Mouse (Mus musculus): ENCODE measurements around the gene Zg16. TPM values are rescaled to one million over a fixed set of nuclear protein-coding genes. Genes with fewer than 3 reads are reported as not detected.

Gene Zg16
- polyA plus RNA-seq, 1 experiment from 2014 or later, result not detected

DNA sequence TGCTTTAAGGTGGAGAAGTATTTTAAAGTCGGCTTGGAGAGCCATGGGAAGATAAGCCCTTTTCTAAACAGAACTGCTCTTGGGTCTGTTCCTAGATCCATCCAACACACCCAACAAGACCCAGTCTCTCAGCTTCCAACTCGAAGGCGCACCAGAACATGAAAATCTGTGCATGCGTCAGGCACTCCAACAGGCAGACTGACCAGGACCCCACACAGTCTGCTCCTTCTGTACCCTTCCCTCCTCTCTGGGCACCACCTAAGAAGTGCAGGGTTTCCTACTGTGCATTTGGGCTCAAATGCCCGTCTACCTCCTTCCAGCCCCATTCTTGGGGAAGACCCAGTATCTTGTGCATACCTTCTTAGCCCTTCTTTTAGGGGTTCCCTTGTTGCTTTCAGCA lies 66.6 kb downstream of the Zg16 start:
- Histone ChIP-seq H3K27me3 (ENCODE audit: insufficient read depth, poor library complexity, severe bottlenecking) (no peaks in the 10 kb centered on the region), H3K36me3 (peaks cover 33% of the 10 kb centered on the region), H3K27ac (peak overlapping the region; percentile 86), H3K4me1 (peaks cover 88% of the 10 kb centered on the region), H3K9me3 (no peaks in the 10 kb centered on the region), H3K4me3 (peak overlapping the region; percentile 65)
- DNase-seq (ENCODE audit: low spot score), result no peak
- WGBS, result 54% methylated on average over 5 of the region's 5 CpGs

DNA sequence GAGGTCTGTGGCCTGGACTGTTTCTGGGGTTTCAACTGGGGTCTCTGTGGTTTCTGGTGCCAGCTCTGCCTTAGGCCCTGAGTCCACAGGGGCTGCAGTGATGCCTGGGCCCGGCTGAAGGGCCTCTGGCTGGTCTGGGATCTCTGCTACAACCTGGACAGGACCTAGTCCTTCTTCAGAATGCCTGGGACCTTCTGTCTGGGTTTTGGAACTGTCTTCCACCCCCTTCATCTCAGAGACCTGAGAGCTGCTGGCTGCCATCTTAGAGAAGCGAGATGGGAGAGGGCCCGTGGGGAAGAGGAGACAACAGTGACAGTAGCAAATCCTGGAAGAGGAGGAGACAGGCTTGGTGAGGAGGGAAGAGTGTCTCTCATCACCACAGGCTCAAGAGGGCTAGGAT lies 67.1 kb downstream of the Zg16 start:
- H3K27me3 ChIP-seq (ENCODE audit: insufficient read depth, poor library complexity, severe bottlenecking), result no peaks in the 10 kb centered on the region
- 0 out of 2 replicates have a peak overlapping the region, but pooled peaks have one; percentile 62 for H3K27ac ChIP-seq
- DNase-seq (ENCODE audit: low spot score), result no peak
- no peaks in the 10 kb centered on the region for H3K9me3 ChIP-seq
- peaks cover 91% of the 10 kb centered on the region for H3K4me1 ChIP-seq
- peak overlapping the region; percentile 65; the same call in 1 of the 2 replicates for H3K4me3 ChIP-seq
- H3K36me3 ChIP-seq, result peaks cover 38% of the 10 kb centered on the region
- WGBS, result 66% methylated on average over 3 of the region's 3 CpGs

DNA sequence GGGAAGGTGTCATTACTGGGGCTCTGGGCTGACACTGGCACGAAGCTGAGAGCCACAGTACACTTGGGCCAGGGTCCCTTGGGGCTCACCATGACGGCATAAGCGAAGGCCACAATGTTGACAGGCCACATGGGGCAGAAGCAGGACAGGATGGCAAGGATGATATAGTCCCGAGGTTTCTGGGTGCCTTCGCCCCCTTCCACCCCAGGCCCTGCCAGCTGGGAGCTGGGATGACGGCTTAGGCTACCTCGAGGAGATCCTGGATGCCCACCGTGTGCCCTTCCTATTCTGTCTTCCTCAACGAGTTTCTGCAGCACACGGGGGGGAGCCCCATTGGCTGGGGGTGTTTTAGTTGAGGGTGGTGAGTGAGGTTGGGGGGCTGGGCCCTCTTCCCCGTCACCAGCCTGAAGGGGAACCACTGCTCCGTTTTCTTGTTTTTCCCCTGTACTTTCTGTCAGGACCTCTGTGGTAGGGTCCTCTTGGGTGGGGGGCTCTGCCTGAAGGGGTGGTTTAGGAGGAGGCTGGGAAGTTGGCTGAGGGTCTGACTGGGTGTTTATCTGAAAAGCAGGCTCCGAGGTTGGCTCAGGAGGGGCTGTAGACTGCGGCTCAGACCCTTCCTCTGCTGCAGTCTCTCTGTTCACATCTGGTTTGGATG lies 67.7 kb downstream of the Zg16 start:
- Histone ChIP-seq H3K36me3 (peaks cover 38% of the 10 kb centered on the region), H3K4me1 (peaks cover 91% of the 10 kb centered on the region), H3K27me3 (ENCODE audit: insufficient read depth, poor library complexity, severe bottlenecking) (no peaks in the 10 kb centered on the region), H3K4me3 (0 out of 2 replicates have a peak overlapping the region, but pooled peaks have one; percentile 65), H3K9me3 (no peaks in the 10 kb centered on the region), H3K27ac (0 out of 2 replicates have a peak overlapping the region, but pooled peaks have one; percentile 62)
- WGBS, result 75% methylated on average over 14 of the region's 14 CpGs
- no peak for DNase-seq (ENCODE audit: low spot score)

DNA sequence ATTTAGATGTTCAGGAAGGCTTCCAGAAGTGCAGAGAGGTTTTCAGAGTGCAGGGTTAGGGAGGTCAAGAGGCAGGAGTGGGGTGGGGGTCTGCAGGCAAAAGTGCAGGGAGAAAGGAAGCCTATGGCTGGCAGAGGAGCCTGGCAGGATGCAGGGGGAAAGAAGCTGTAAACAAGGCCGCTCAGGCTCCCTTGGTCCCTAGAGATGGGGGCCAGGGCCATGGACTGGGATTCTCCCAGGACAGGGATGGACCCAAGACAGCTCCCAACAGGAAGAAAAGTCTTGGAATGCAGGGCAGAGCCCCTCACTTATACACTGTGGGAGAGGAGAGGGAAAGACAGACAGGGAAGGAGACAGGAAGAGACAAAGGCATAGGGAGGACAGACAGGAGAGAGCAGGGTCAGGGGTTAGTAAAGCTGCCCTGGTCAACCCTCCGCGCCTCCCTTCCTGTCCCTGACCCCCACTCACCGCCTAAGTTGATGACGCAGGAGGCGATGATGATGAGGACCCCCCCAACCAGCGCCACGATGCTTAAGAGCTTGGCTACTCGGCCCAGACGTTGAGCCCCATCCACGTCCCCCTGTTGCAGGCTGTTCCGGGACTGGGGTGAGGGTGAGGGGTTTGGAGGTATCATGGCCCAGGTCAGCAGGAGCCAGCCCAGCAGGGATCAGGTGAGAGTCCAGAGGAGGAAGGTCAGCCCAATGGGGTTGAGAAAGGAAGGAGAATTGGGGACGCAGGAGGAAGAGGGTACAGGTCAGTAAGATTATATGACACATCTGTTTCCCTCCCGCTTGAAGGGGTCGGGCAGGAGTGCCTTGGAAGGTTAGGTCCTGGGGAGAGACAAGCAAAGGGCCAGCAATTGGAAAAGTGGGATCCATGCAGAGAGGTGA lies 68.5 kb downstream of the Zg16 start:
- Histone ChIP-seq H3K27ac (peak overlapping the region; percentile 99), H3K36me3 (peaks cover 37% of the 10 kb centered on the region), H3K27me3 (ENCODE audit: insufficient read depth, poor library complexity, severe bottlenecking) (no peaks in the 10 kb centered on the region), H3K9me3 (no peaks in the 10 kb centered on the region), H3K4me1 (peaks cover 90% of the 10 kb centered on the region), H3K4me3 (peak overlapping the region; percentile 19)
- WGBS, result 83% methylated on average over 15 of the region's 15 CpGs
- DNase-seq (ENCODE audit: low spot score), result no peak

GRCm38 (mm10) chr7:127017950-127018345 lies 69.2 kb downstream of the Zg16 start:
- H3K27me3 ChIP-seq (ENCODE audit: insufficient read depth, poor library complexity, severe bottlenecking), result no peaks in the 10 kb centered on the region
- no peaks in the 10 kb centered on the region for H3K9me3 ChIP-seq
- no peak for DNase-seq (ENCODE audit: low spot score)
- 46% methylated on average over 6 of the region's 6 CpGs for WGBS
- H3K27ac ChIP-seq, result peak overlapping the region; percentile 99
- H3K36me3 ChIP-seq, result peaks cover 37% of the 10 kb centered on the region
- peaks cover 90% of the 10 kb centered on the region for H3K4me1 ChIP-seq
- peak overlapping the region; percentile 8; the same call in 1 of the 2 replicates for H3K4me3 ChIP-seq

GRCm38 (mm10) chr7:127016971-127017949 lies 69.9 kb downstream of the Zg16 start, which contains the start of gene Pagr1a:
Gene Pagr1a (minus strand): TSS chr7:127017352.
- Histone ChIP-seq H3K4me1 (peaks cover 86% of the 10 kb centered on the region), H3K27me3 (ENCODE audit: insufficient read depth, poor library complexity, severe bottlenecking) (no peaks in the 10 kb centered on the region), H3K4me3 (peak within 1 kb of the TSS; percentile 94), H3K36me3 (peaks cover 36% of the 10 kb centered on the region), H3K9me3 (no peaks in the 10 kb centered on the region), H3K27ac (peak within 1 kb of the TSS; percentile 99)
- DNase-seq (ENCODE audit: low spot score), result peak; percentile 99
- 5% methylated on average over 39 of the region's 39 CpGs for WGBS

GRCm38 (mm10) chr7:127016486-127016938 lies 70.6 kb downstream of the Zg16 start:
- Histone ChIP-seq H3K4me3 (peak overlapping the region; percentile 94), H3K27ac (peak overlapping the region; percentile 99), H3K9me3 (no peaks in the 10 kb centered on the region), H3K4me1 (peaks cover 78% of the 10 kb centered on the region), H3K36me3 (peaks cover 33% of the 10 kb centered on the region), H3K27me3 (ENCODE audit: insufficient read depth, poor library complexity, severe bottlenecking) (no peaks in the 10 kb centered on the region)
- WGBS, result under 1% methylated on average over 22 of the region's 22 CpGs
- peak; percentile 90 for DNase-seq (ENCODE audit: low spot score)

- no peak for DNase-seq (ENCODE audit: low spot score)
- Histone ChIP-seq H3K27ac (peak within 1 kb of the TSS; percentile 99), H3K4me3 (peak within 1 kb of the TSS; percentile 94), H3K36me3 (peaks cover 33% of the 10 kb centered on the region), H3K27me3 (ENCODE audit: insufficient read depth, poor library complexity, severe bottlenecking) (no peaks in the 10 kb centered on the region), H3K9me3 (no peaks in the 10 kb centered on the region), H3K4me1 (peaks cover 76% of the 10 kb centered on the region)
Observed at GRCm38 (mm10) chr7:127016481-127016485, 70.8 kb downstream of the Zg16 start, which contains the start of gene Pagr1b. Gene Pagr1b (minus strand): TSS chr7:127016484.

DNA sequence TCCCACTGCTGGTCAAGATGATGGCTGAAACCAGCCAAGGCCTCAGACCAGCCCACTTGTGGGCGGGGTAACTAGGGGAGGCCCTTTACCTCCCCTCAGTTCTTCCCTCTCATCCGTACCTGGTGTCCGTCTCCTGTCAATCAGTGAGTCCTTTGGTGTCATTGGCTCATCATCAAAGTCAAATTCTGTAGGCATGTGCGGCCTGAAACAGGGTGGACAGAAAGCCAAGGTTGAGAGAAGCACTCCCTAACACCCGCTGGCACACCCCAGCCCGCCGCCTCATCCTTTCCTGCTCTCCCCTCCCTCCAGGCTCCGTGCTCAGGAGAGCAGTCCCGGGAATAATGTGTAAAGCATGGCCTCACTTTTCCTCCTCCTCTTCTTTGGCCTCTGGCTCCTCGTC lies 71.0 kb downstream of the Zg16 start:
- Histone ChIP-seq H3K9me3 (no peaks in the 10 kb centered on the region), H3K4me1 (peaks cover 74% of the 10 kb centered on the region), H3K4me3 (peak overlapping the region; percentile 94), H3K27ac (peak overlapping the region; percentile 99), H3K27me3 (ENCODE audit: insufficient read depth, poor library complexity, severe bottlenecking) (no peaks in the 10 kb centered on the region), H3K36me3 (peaks cover 33% of the 10 kb centered on the region)
- peak; percentile 92 for DNase-seq (ENCODE audit: low spot score)
- WGBS, result 1% methylated on average over 10 of the region's 10 CpGs

- Histone ChIP-seq H3K4me1 (peaks cover 63% of the 10 kb centered on the region), H3K36me3 (peaks cover 33% of the 10 kb centered on the region), H3K9me3 (no peaks in the 10 kb centered on the region), H3K4me3 (peak overlapping the region; percentile 94; the same call in 1 of the 2 replicates), H3K27me3 (ENCODE audit: insufficient read depth, poor library complexity, severe bottlenecking) (no peaks in the 10 kb centered on the region), H3K27ac (0 out of 2 replicates have a peak overlapping the region, but pooled peaks have one; percentile 99)
- 91% methylated on average over 12 of the region's 12 CpGs for WGBS
- DNase-seq (ENCODE audit: low spot score), result no peak
Observed at GRCm38 (mm10) chr7:127014993-127015392, 72.1 kb downstream of the Zg16 start.

- DNase-seq (ENCODE audit: low spot score), result no peak
- H3K4me1 ChIP-seq, result peaks cover 58% of the 10 kb centered on the region
- H3K36me3 ChIP-seq, result peaks cover 33% of the 10 kb centered on the region
- H3K27me3 ChIP-seq (ENCODE audit: insufficient read depth, poor library complexity, severe bottlenecking), result no peaks in the 10 kb centered on the region
- 38% methylated on average over 11 of the region's 11 CpGs for WGBS
- no peaks in the 10 kb centered on the region for H3K9me3 ChIP-seq
- peak within 1 kb of the TSS; percentile 94 for H3K4me3 ChIP-seq
- H3K27ac ChIP-seq, result peak within 1 kb of the TSS; percentile 99
Observed at GRCm38 (mm10) chr7:127014320-127014719, 72.8 kb downstream of the Zg16 start, which contains the start of gene Mvp. Gene Mvp (minus strand): TSS chr7:127014621.

GRCm38 (mm10) chr7:127013385-127013784 lies 73.7 kb downstream of the Zg16 start:
- peaks cover 33% of the 10 kb centered on the region for H3K36me3 ChIP-seq
- no peak for DNase-seq (ENCODE audit: low spot score)
- no peaks in the 10 kb centered on the region for H3K27me3 ChIP-seq (ENCODE audit: insufficient read depth, poor library complexity, severe bottlenecking)
- H3K27ac ChIP-seq, result no peak overlapping the region
- no peaks in the 10 kb centered on the region for H3K9me3 ChIP-seq
- peak overlapping the region; percentile 55; the same call in 1 of the 2 replicates for H3K4me3 ChIP-seq
- peaks cover 57% of the 10 kb centered on the region for H3K4me1 ChIP-seq
- WGBS, result 93% methylated on average over 6 of the region's 6 CpGs
